Mouse (Mus musculus) neutrophil, adult 5-6 weeks (primary cell): Measurements from ENCODE around the gene Gm8879. TPM values are rescaled to one million over a fixed set of nuclear protein-coding genes. Genes with fewer than 3 reads are reported as not detected.
"Not testable (repeated sequence)": the region's sequence is repeated elsewhere in the genome, so short reads cannot be mapped to it uniquely, and the experiment has no call there.

ENCODE experiments used
- ATAC-seq: fragments of 151-379, 151-347 bp; 2 replicates; pipeline ENCODE4 v1.8.0; 2017; ENCODE audit warnings: mild to moderate bottlenecking, moderate TSS enrichment; ENCODE audit not compliant: insufficient number of reproducible peaks, poor library complexity, low FRiP score, severe bottlenecking; ENCODE audit errors: extremely low read depth
- total RNA-seq: library from RNA; stranded (forward); fragments of 200-1000 nt; gene quantifications from 2 replicates; pipeline ENCODE4 v1.2.3, GENCODE M21; 2017

The Gm8879 gene
- not detected in 2 replicates for total RNA-seq

DNA sequence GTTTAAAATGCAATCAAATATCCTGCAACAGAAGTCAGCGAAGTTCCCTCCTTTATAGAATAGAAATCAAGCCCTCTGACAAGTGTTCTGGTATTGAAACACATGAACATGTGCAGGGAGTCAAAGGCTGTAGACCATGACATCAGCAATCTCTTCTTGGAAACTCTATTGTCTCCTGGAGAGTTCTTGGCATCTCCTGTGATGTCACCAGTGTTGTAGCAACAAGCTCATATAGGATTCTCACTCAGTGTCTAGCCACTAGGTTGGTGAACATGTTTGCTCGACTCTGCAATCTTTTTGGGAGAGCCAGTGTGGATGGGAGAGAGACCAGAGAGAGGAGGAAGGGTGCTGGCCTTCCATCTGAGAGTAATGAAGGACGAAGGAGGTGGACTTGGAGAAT lies at the start of gene Gm8879:
TSS of gene Gm8879 (plus strand) at position 301 of the 400 bp plus-strand sequence.
- not testable (repeated sequence) for ATAC-seq

DNA sequence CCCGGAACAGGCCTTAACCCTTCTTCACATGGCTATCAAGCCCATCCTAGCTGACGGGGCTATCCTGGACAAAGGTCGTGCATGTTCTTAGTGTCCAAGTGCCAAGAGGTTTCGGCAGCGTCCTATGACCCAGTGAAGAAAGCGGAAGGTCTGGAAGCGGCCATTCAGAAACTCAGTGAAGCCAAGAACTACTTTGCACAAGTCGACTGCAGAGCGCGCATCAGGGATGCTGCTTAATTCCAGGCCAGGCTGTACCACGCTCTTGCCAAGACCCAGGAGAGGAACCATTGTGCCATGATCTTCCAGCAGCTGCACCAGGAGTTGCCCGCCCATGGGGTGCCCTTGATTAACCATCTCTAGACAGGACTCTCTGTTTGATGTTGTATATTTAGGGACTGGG lies 10.6 kb downstream of the Gm8879 start:
- ATAC-seq = not testable (repeated sequence)

Other genes starting within 250 kb of the Gm8879 start
- not detected in 2 replicates for gene Gm8871, start 179.8 kb upstream of the Gm8879 start, total RNA-seq
- gene Gm8857, start 179.8 kb upstream of the Gm8879 start, total RNA-seq = not detected in 2 replicates
- not detected in 2 replicates for gene Gm5861, start 55.4 kb downstream of the Gm8879 start, total RNA-seq
- not detected in 2 replicates for gene Gm8890, start 128.4 kb downstream of the Gm8879 start, total RNA-seq
- gene Speer1, start 213.9 kb downstream of the Gm8879 start, total RNA-seq = not detected in 2 replicates